Mouse (Mus musculus) embryonic facial prominence, embryonic 14.5 days (tissue): ENCODE data around the gene 1110051M20Rik. TPM values are rescaled to one million over a fixed set of nuclear protein-coding genes. Genes with fewer than 3 reads are reported as not detected.
A peak's percentile ranks its signal among the peaks of the same experiment; 100 is the strongest.

ENCODE experiments used
- ATAC-seq: fragments of 200-750 bp; cut with Nextera tagmentation; 2 replicates; pipeline ENCODE4 v1.8.0; 2017; ENCODE audit warnings: low read depth, moderate number of reproducible peaks, moderate TSS enrichment
- DNase-seq: peaks from one replicate; pipeline ENCODE4 v3.0.0-alpha.2; 2015; ENCODE audit warnings: low spot score
- H3K27ac ChIP-seq: fragments of 300-500 bp; sonication (generic); replicated peaks from 2 replicates; pipeline ENCODE4 v1.5.1; 2014; ENCODE audit warnings: low read depth, mild to moderate bottlenecking, low read length, moderate library complexity
- H3K27me3 ChIP-seq: fragments of 300-500 bp; sonication (generic); replicated peaks from 2 replicates; pipeline ENCODE4 v1.6.1; 2014; ENCODE audit warnings: low read length; ENCODE audit not compliant: control insufficient read depth, insufficient read depth
- H3K36me3 ChIP-seq: fragments of 300-500 bp; sonication (generic); 2 replicates; pipeline ENCODE4 v1.6.1; 2014; ENCODE audit warnings: low read length, mixed read lengths; ENCODE audit not compliant: control insufficient read depth, insufficient read depth
- H3K4me1 ChIP-seq: fragments of 300-500 bp; sonication (generic); 2 replicates; pipeline ENCODE4 v1.6.1; 2014; ENCODE audit warnings: antibody characterized with exemption, low read length; ENCODE audit not compliant: control insufficient read depth, insufficient read depth
- H3K4me2 ChIP-seq: fragments of 300-500 bp; sonication (generic); 2 replicates; pipeline ENCODE4 v1.6.1; 2014; ENCODE audit warnings: low read depth, mild to moderate bottlenecking, low read length, moderate library complexity, mixed read lengths
- H3K4me3 ChIP-seq: fragments of 300-500 bp; sonication (generic); 2 replicates; pipeline ENCODE4 v1.5.1; 2014; ENCODE audit warnings: low read depth, mild to moderate bottlenecking, low read length
- H3K9ac ChIP-seq: fragments of 300-500 bp; sonication (generic); 2 replicates; pipeline ENCODE4 v1.6.1; 2014; ENCODE audit warnings: low read depth, mild to moderate bottlenecking, low read length, moderate library complexity, mixed read lengths
- H3K9me3 ChIP-seq: fragments of 300-500 bp; sonication (generic); 2 replicates; pipeline ENCODE4 v1.6.1; 2016; ENCODE audit warnings: low read length; ENCODE audit not compliant: control insufficient read depth
- WGBS: fragments of 180-500 bp; shearing (Covaris S2); extraction: QIAGEN DNeasy Blood & Tissue Kit; methylation state at CpG from one replicate; pipeline ENCODE4 v1.1.7; 2014; 5-methylcytosine and 5-hydroxymethylcytosine counted together
- polyA plus RNA-seq: library from polyadenylated mRNA; unstranded; fragments of >200 nt; fragmentation: Nextera tagmentation; extraction: Ambion mirVana; gene quantifications from 2 replicates; pipeline ENCODE4 v1.2.1, GENCODE M21; 2014

1110051M20Rik gene
- polyA plus RNA-seq, 1 experiment from 2014 or later = 56.0 TPM

GRCm38 (mm10) chr2:91269687-91270133 lies 174.8 kb downstream of the 1110051M20Rik start:
- H3K36me3 ChIP-seq = peaks cover 78% of the 10 kb centered on the region
- ATAC-seq (no peak), DNase-seq (no peak)
- no peaks in the 10 kb centered on the region for H3K27me3 ChIP-seq
- 0 out of 2 replicates have a peak, but pooled peaks cover 3% of the 10 kb centered on the region for H3K4me1 ChIP-seq
- no peak overlapping the region for H3K27ac ChIP-seq
- no peak overlapping the region for H3K9ac ChIP-seq
- 88% methylated on average over 8 of the region's 8 CpGs for WGBS
- no peaks in the 10 kb centered on the region for H3K9me3 ChIP-seq
- no peak overlapping the region for H3K4me2 ChIP-seq
- H3K4me3 ChIP-seq = no peak overlapping the region

- WGBS = 76% methylated on average over 2 of the region's 2 CpGs
- H3K36me3 ChIP-seq = peaks cover 75% of the 10 kb centered on the region
- no peak overlapping the region for H3K9ac ChIP-seq
- no peak overlapping the region for H3K27ac ChIP-seq
- no peak overlapping the region for H3K4me2 ChIP-seq
- DNase-seq (no peak), ATAC-seq (no peak)
- no peaks in the 10 kb centered on the region for H3K9me3 ChIP-seq
- no peak overlapping the region for H3K4me3 ChIP-seq
- H3K4me1 ChIP-seq = peaks cover 8% of the 10 kb centered on the region; the same call in 1 of the 2 replicates
- H3K27me3 ChIP-seq = no peaks in the 10 kb centered on the region
Measured at GRCm38 (mm10) chr2:91268706-91269105, 175.8 kb downstream of the 1110051M20Rik start.

- peaks cover 8% of the 10 kb centered on the region; the same call in 1 of the 2 replicates for H3K4me1 ChIP-seq
- DNase-seq = no peak
- 100% methylated on average over 3 of the region's 3 CpGs for WGBS
Measured at GRCm38 (mm10) chr2:91268042-91268441, 176.5 kb downstream of the 1110051M20Rik start.

GRCm38 (mm10) chr2:91264711-91265681 lies 179.5 kb downstream of the 1110051M20Rik start, which contains the start of gene Arfgap2:
Gene Arfgap2, plus strand, starts transcription at chr2:91264974.
- ATAC-seq = peak; percentile 100
- Histone ChIP-seq H3K27me3 (no peaks in the 10 kb centered on the region), H3K9me3 (no peaks in the 10 kb centered on the region), H3K9ac (peak within 1 kb of the TSS; percentile 94), H3K4me1 (peaks cover 8% of the 10 kb centered on the region; the same call in 1 of the 2 replicates), H3K27ac (peak within 1 kb of the TSS; percentile 93), H3K4me2 (peak within 1 kb of the TSS; percentile 79), H3K4me3 (peak within 1 kb of the TSS; percentile 80), H3K36me3 (peaks cover 64% of the 10 kb centered on the region)
- under 1% methylated on average over 69 of the region's 72 CpGs for WGBS
- DNase-seq = peak; percentile 99

More at GRCm38 (mm10) chr2:91268042-91268441, 176.5 kb downstream of the 1110051M20Rik start:
- Histone ChIP-seq H3K4me2 (no peak overlapping the region), H3K9ac (no peak overlapping the region), H3K9me3 (no peaks in the 10 kb centered on the region), H3K27ac (no peak overlapping the region), H3K4me3 (no peak overlapping the region), H3K36me3 (peaks cover 75% of the 10 kb centered on the region), H3K27me3 (no peaks in the 10 kb centered on the region)
- ATAC-seq = no peak

- Histone ChIP-seq H3K4me3 (peak overlapping the region; percentile 80), H3K36me3 (peaks cover 54% of the 10 kb centered on the region), H3K27ac (peak overlapping the region; percentile 93), H3K9ac (peak overlapping the region; percentile 94), H3K4me2 (peak overlapping the region; percentile 79), H3K9me3 (no peaks in the 10 kb centered on the region), H3K4me1 (peaks cover 8% of the 10 kb centered on the region; the same call in 1 of the 2 replicates), H3K27me3 (no peaks in the 10 kb centered on the region)
- no peak for ATAC-seq
- WGBS = 83% methylated on average over 16 of the region's 17 CpGs
- no peak for DNase-seq
Measured at GRCm38 (mm10) chr2:91263692-91264660, 180.5 kb downstream of the 1110051M20Rik start.

- WGBS = 90% methylated on average over 1 of the region's 1 CpGs
- H3K36me3 ChIP-seq = peaks cover 32% of the 10 kb centered on the region
- H3K27me3 ChIP-seq = no peaks in the 10 kb centered on the region; the same call in 1 of the 2 replicates
- no peak overlapping the region for H3K27ac ChIP-seq
- no peaks in the 10 kb centered on the region for H3K9me3 ChIP-seq
- ATAC-seq (no peak), DNase-seq (no peak)
- H3K4me1 ChIP-seq = peaks cover 19% of the 10 kb centered on the region
- no peak overlapping the region for H3K4me3 ChIP-seq
- no peak overlapping the region for H3K9ac ChIP-seq
- no peak overlapping the region for H3K4me2 ChIP-seq
Measured at GRCm38 (mm10) chr2:91259493-91259892, 185.0 kb downstream of the 1110051M20Rik start.

GRCm38 (mm10) chr2:91258830-91259229 lies 185.7 kb downstream of the 1110051M20Rik start:
- DNase-seq (no peak), ATAC-seq (no peak)
- 0 out of 2 replicates have a peak overlapping the region, but pooled peaks have one; percentile 73 for H3K9ac ChIP-seq
- H3K27ac ChIP-seq = no peak overlapping the region
- H3K9me3 ChIP-seq = no peaks in the 10 kb centered on the region
- 35% methylated on average over 1 of the region's 1 CpGs for WGBS
- no peaks in the 10 kb centered on the region; the same call in 1 of the 2 replicates for H3K27me3 ChIP-seq
- H3K36me3 ChIP-seq = peaks cover 27% of the 10 kb centered on the region
- peaks cover 16% of the 10 kb centered on the region for H3K4me1 ChIP-seq
- peak overlapping the region; percentile 94 for H3K4me2 ChIP-seq
- no peak overlapping the region for H3K4me3 ChIP-seq

- no peaks in the 10 kb centered on the region; the same call in 1 of the 2 replicates for H3K27me3 ChIP-seq
- H3K9me3 ChIP-seq = no peaks in the 10 kb centered on the region
- H3K4me3 ChIP-seq = peak overlapping the region; percentile 69
- peaks cover 16% of the 10 kb centered on the region for H3K4me1 ChIP-seq
- H3K36me3 ChIP-seq = peaks cover 19% of the 10 kb centered on the region
- ATAC-seq = no peak
- no peak for DNase-seq
- peak overlapping the region; percentile 73 for H3K9ac ChIP-seq
- peak overlapping the region; percentile 94 for H3K4me2 ChIP-seq
- WGBS = 27% methylated on average over 5 of the region's 5 CpGs
- H3K27ac ChIP-seq = peak overlapping the region; percentile 78
Measured at GRCm38 (mm10) chr2:91258054-91258453, 186.4 kb downstream of the 1110051M20Rik start.
